Mouse (Mus musculus) Patski (cell line): Measurements from ENCODE around the gene Tpst1. TPM values are rescaled to one million over a fixed set of nuclear protein-coding genes. Genes with fewer than 3 reads are reported as not detected.

ENCODE experiments used
- ATAC-seq: fragments of 100-300 bp; one replicate; pipeline ENCODE4 v1.8.0; 2021
- CTCF ChIA-PET: fragments of 350-600 bp; sonication (Branson Sonifier 250); formaldehyde crosslinking; loops from one replicate; lab custom pipeline; 2022; ENCODE audit warnings: inconsistent platforms; lab: Charles Lee
- POLR2A ChIA-PET: fragments of 350-600 bp; sonication (Branson Sonifier 250); formaldehyde crosslinking; loops from one replicate; lab custom pipeline; 2022; ENCODE audit warnings: antibody characterized with exemption, inconsistent platforms; lab: Charles Lee
- DNase-seq: peaks from one replicate; pipeline ENCODE4 v3.0.0-alpha.2; 2011; ENCODE audit warnings: low read depth, low spot score
- H3K27me3 ChIP-seq: fragments of 371-371 bp; one replicate; pipeline ENCODE4 v1.5.1; 2021
- CTCF ChIP-seq: fragments of 100-300 bp; IDR thresholded peaks from one replicate; pipeline ENCODE4 v1.5.1; 2021
- in situ Hi-C: fragments of 300-500 bp; cut with MboI; formaldehyde crosslinking; loops from 3 replicates; pipeline ENCODE4 v1.11.1; 2018; ENCODE audit warnings: low pct_unique_long_range_greater_than_20kb, mixed read lengths
- polyA plus RNA-seq: library from polyadenylated mRNA; unstranded; gene quantifications from one replicate; pipeline ENCODE4 v1.2.3, GENCODE M21; 2021

Tpst1 gene
- polyA plus RNA-seq, 1 experiment from 2014 or later = 18.3 TPM

- ChIA-PET POLR2A (no interaction called here), CTCF (interaction anchor here (0.9 to 3.5 kb wide), 7 partner anchors 9 to 135 kb away, joined by 3 to 10 read pairs (median 3); no protein-coding TSS in a partner anchor)
- no peak for TF ChIP-seq CTCF
- DNase-seq = no peak
- ATAC-seq = no peak
- H3K27me3 ChIP-seq = no peaks in the 10 kb centered on the region
- in situ Hi-C loops = no loop called here
Measured at GRCm38 (mm10) chr5:130052510-130052909, 20.6 kb upstream of the Tpst1 start.

GRCm38 (mm10) chr5:130052955-130053354 lies 20.2 kb upstream of the Tpst1 start:
- in situ Hi-C loops = no loop called here
- DNase-seq (no peak), ATAC-seq (no peak)
- CTCF ChIA-PET = interaction anchor here (0.9 to 3.5 kb wide), 7 partner anchors 9 to 136 kb away, joined by 3 to 10 read pairs (median 3); no protein-coding TSS in a partner anchor
- no peak for TF ChIP-seq CTCF
- POLR2A ChIA-PET = no interaction called here
- H3K27me3 ChIP-seq = no peaks in the 10 kb centered on the region

- ChIA-PET CTCF (interaction anchor here (1.0 to 2.6 kb wide), 6 partner anchors 16 to 84 kb away, joined by 3 to 9 read pairs (median 4); no protein-coding TSS in a partner anchor), POLR2A (interaction anchor here (0.7 kb wide), 1 partner anchor 51 kb away, joined by 6 read pairs; no protein-coding TSS in a partner anchor)
- in situ Hi-C loops = no loop called here
- ATAC-seq = no peak
- DNase-seq = no peak
- H3K27me3 ChIP-seq = no peaks in the 10 kb centered on the region
- no peak for TF ChIP-seq CTCF
Measured at GRCm38 (mm10) chr5:130055688-130056087, 17.4 kb upstream of the Tpst1 start.

- ChIA-PET POLR2A (interaction anchor here (0.7 kb wide), 1 partner anchor 52 kb away, joined by 6 read pairs; no protein-coding TSS in a partner anchor), CTCF (interaction anchor here (1.2 to 2.6 kb wide), 2 partner anchors 18 to 32 kb away, joined by 3 to 9 read pairs; no protein-coding TSS in a partner anchor)
- no peaks in the 10 kb centered on the region for H3K27me3 ChIP-seq
- TF ChIP-seq CTCF = no peak
- no peak for DNase-seq
- no peak for ATAC-seq
- in situ Hi-C loops = no loop called here
Measured at GRCm38 (mm10) chr5:130056303-130056702, 16.8 kb upstream of the Tpst1 start.

- POLR2A ChIA-PET = interaction anchor here (1.0 kb wide), 1 partner anchor 10 kb away, joined by 3 read pairs; no protein-coding TSS in a partner anchor
- TF ChIP-seq CTCF = no peak
- ATAC-seq (no peak), DNase-seq (no peak)
- in situ Hi-C loops = no loop called here
- CTCF ChIA-PET = interaction anchor here (0.8 kb wide), 1 partner anchor 12 kb away, joined by 3 read pairs; no protein-coding TSS in a partner anchor
- H3K27me3 ChIP-seq = no peaks in the 10 kb centered on the region
Measured at GRCm38 (mm10) chr5:130059413-130060328, 13.5 kb upstream of the Tpst1 start.

- H3K27me3 ChIP-seq = no peaks in the 10 kb centered on the region
- ATAC-seq (no peak), DNase-seq (no peak)
- TF ChIP-seq CTCF = no peak
- POLR2A ChIA-PET = no interaction called here
- in situ Hi-C loops = no loop called here
- CTCF ChIA-PET = no interaction called here
Measured at GRCm38 (mm10) chr5:130060329-130060665, 12.8 kb upstream of the Tpst1 start.

- H3K27me3 ChIP-seq = no peaks in the 10 kb centered on the region
- no peak for TF ChIP-seq CTCF
- ATAC-seq (no peak), DNase-seq (no peak)
- CTCF ChIA-PET = interaction anchor here (1.1 to 1.6 kb wide), 3 partner anchors 9 to 20 kb away, joined by 3 to 4 read pairs (median 4); no protein-coding TSS in a partner anchor
- POLR2A ChIA-PET = no interaction called here
- in situ Hi-C loops = no loop called here
Measured at GRCm38 (mm10) chr5:130062096-130062495, 11.0 kb upstream of the Tpst1 start.

- in situ Hi-C loops = no loop called here
Measured at GRCm38 (mm10) chr5:130063760-130064159, 9.4 kb upstream of the Tpst1 start.

GRCm38 (mm10) chr5:130065579-130065978 lies 7.5 kb upstream of the Tpst1 start:
- no peak for ATAC-seq
- ChIA-PET CTCF (interaction anchor here (0.7 to 5.0 kb wide), 10 partner anchors 11 to 104 kb away, joined by 3 to 31 read pairs (median 4); no protein-coding TSS in a partner anchor), POLR2A (interaction anchor here (0.9 kb wide), 1 partner anchor 178 kb away, joined by 3 read pairs; no protein-coding TSS in a partner anchor)
- DNase-seq = no peak
- in situ Hi-C loops = loop anchor here (5.0 kb wide), 1 partner anchor 62 kb away; no protein-coding TSS in a partner anchor
- no peaks in the 10 kb centered on the region for H3K27me3 ChIP-seq
- TF ChIP-seq CTCF = peak; percentile 81

More at GRCm38 (mm10) chr5:130063760-130064159, 9.4 kb upstream of the Tpst1 start:
- TF ChIP-seq CTCF = no peak
- DNase-seq (no peak), ATAC-seq (no peak)
- CTCF ChIA-PET = interaction anchor here (1.1 to 5.0 kb wide), 3 partner anchors 15 to 76 kb away, joined by 4 to 31 read pairs (median 4); no protein-coding TSS in a partner anchor
- H3K27me3 ChIP-seq = no peaks in the 10 kb centered on the region
- POLR2A ChIA-PET = no interaction called here

GRCm38 (mm10) chr5:130067841-130068264 lies 5.3 kb upstream of the Tpst1 start:
- ChIA-PET CTCF (interaction anchor here (0.7 to 5.0 kb wide), 6 partner anchors 13 to 96 kb away, joined by 3 to 31 read pairs (median 3); no protein-coding TSS in a partner anchor), POLR2A (no interaction called here)
- ATAC-seq (no peak), DNase-seq (no peak)
- in situ Hi-C loops = loop anchor here (5.0 kb wide), 1 partner anchor 59 kb away; no protein-coding TSS in a partner anchor
- H3K27me3 ChIP-seq = no peaks in the 10 kb centered on the region
- TF ChIP-seq CTCF = no peak
